Mouse (Mus musculus) testis, adult 2 months (tissue): ENCODE measurements around the gene Tmem245.

Source experiments
- CTCF ChIP-seq: fragments of 200-500 bp; IDR thresholded peaks from 2 replicates; pipeline ENCODE4 v1.5.1; 2012; ENCODE audit warnings: low read depth, mild to moderate bottlenecking, inconsistent platforms, low read length, moderate library complexity; ENCODE audit not compliant: control insufficient read depth, insufficient read depth, insufficient replicate concordance
- POLR2A ChIP-seq: fragments of 200-500 bp; IDR thresholded peaks from 2 replicates; pipeline ENCODE4 v1.6.1; 2012; ENCODE audit warnings: low read depth, mild to moderate bottlenecking, inconsistent platforms, low read length, moderate library complexity; ENCODE audit not compliant: control insufficient read depth

DNA sequence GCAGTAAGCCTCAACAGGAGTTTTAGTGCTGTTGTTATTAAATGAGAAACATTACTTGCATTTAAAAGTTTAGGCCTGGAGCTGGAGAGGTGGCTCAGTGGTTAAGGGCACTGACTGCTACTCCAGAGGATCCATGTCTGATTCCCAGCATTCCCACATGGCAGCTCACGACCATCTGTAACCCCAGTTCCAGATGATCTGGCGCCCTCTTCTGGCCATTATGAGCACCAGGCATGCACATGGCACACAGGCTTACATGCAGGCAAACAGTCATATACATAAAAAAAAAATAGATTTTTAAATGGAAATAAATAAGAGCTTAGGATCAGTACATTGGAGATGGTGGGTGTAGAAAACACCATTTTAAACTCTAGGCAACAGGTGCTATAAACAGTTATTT, 103.3 kb downstream of the Tmem245 start:
- TF ChIP-seq CTCF (peak; percentile 61; the same call in 1 of the 2 replicates), POLR2A (no peak)
